Mouse (Mus musculus): ENCODE data around the gene Phf3. TPM values are rescaled to one million over a fixed set of nuclear protein-coding genes. Genes with fewer than 3 reads are reported as not detected.

Phf3 gene
- 52.8 and 54.7 TPM in 2 replicates for polyA plus RNA-seq (2012; rRNA removed)

DNA sequence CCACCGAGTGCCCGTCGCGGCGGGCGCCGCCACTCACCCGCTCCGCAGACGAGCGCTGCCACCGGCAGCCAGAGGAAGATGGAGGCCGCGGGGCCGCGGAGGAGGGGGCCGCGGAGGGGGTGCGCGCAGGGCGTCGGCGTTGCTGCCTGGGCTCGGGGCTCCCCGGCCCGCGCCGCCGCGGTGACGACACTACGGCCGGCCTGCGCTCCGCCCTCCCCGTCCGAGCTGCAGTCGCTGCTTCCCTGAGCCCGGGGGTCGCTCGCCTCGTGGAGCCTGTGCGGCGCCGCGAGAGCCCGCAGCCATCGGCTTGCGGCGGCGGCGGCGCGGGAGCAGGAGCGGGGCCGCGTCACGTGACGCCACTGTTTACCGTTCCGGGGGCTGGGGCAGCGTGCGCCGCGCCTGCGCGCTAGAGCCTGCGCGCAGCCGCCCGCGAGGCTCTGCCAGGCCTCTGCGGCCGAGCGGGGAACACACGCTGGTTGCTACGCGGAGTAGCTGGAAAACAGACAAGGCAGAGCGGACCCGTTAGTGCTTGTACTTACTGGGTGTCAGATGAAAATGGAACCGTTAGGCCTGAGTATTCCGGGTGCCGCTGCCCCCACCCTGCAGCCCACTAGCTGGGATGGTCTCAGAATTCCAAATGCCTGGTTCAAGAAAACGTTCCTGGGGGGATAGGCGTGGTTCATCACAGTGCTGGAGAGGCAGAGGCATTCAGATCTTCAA is at the start of gene Phf3:
TSS of gene Phf3 (minus strand) at position 381 of the 720 bp plus-strand sequence.
- DNase-seq, result peak; percentile 90 to 92

DNA sequence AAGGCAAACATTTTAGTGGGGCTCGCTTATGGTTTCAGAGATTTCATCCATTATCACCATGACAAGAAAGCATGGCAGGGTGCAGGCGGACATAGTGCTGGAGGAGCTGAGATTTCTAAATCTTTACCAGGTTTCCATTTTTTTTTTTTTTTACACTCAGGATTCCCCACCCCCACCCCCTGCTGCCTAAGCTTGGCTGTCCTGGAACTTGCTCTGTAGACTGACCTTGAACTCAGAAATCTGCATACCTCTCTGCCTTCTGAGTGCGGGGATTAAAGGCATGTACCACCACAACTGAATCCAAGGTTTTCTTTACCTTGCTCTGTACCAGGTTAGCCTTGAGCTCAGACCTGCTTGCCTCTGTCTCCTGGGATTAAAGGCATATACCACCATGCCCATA is 48.5 kb upstream of the Phf3 start:
- Histone ChIP-seq H3K27ac (ENCODE audit: insufficient read depth, low read length) (no peak overlapping the region), H3K4me3 (replicated peaks; ENCODE audit: insufficient read depth, low read depth, low read length) (no peak overlapping the region), H3K27me3 (ENCODE audit: control insufficient read depth, insufficient read depth, low read length) (no peaks in the 10 kb centered on the region), H3K4me1 (ENCODE audit: control insufficient read depth, insufficient read depth, low read length) (no peaks in the 10 kb centered on the region)
- 92% methylated on average over 3 of the region's 3 CpGs for WGBS
- no peak for TF ChIP-seq CTCF (IDR thresholded peaks at IDR 0.05; ENCODE audit: borderline replicate concordance, insufficient read depth, low read depth, low read length)
- TF ChIP-seq POLR2A (IDR thresholded peaks at IDR 0.05; ENCODE audit: borderline replicate concordance, insufficient read depth, low read length), result no peak
- DNase-seq, result no peak

More for the DNA sequence above, at the start of gene Phf3:
- Histone ChIP-seq H3K27ac (ENCODE audit: insufficient read depth, low read length) (peak within 1 kb of the TSS; percentile 98), H3K4me3 (replicated peaks; ENCODE audit: insufficient read depth, low read depth, low read length) (peak within 1 kb of the TSS; percentile 68), H3K4me1 (ENCODE audit: control insufficient read depth, insufficient read depth, low read length) (no peaks in the 10 kb centered on the region; the same call in 1 of the 2 replicates), H3K27me3 (ENCODE audit: control insufficient read depth, insufficient read depth, low read length) (no peaks in the 10 kb centered on the region; the same call in 1 of the 2 replicates)
- under 1% methylated on average over 72 of the region's 85 CpGs for WGBS
- TF ChIP-seq POLR2A (IDR thresholded peaks at IDR 0.05; ENCODE audit: borderline replicate concordance, insufficient read depth, low read length) (peak; percentile 83), CTCF (IDR thresholded peaks at IDR 0.05; ENCODE audit: borderline replicate concordance, insufficient read depth, low read depth, low read length) (no peak)

- TF ChIP-seq CTCF (IDR thresholded peaks at IDR 0.05; ENCODE audit: borderline replicate concordance, insufficient read depth, low read depth, low read length) (no peak), POLR2A (IDR thresholded peaks at IDR 0.05; ENCODE audit: borderline replicate concordance, insufficient read depth, low read length) (no peak)
- H3K4me1 ChIP-seq (ENCODE audit: control insufficient read depth, insufficient read depth, low read length), result no peaks in the 10 kb centered on the region
- DNase-seq, result no peak
- H3K27me3 ChIP-seq (ENCODE audit: control insufficient read depth, insufficient read depth, low read length), result no peaks in the 10 kb centered on the region
- H3K4me3 ChIP-seq (replicated peaks; ENCODE audit: insufficient read depth, low read depth, low read length), result no peak overlapping the region
- H3K27ac ChIP-seq (ENCODE audit: insufficient read depth, low read length), result no peak overlapping the region
These were observed 47.5 kb upstream of the Phf3 start for GRCm38 (mm10) chr1:30921252-30921651.

DNA sequence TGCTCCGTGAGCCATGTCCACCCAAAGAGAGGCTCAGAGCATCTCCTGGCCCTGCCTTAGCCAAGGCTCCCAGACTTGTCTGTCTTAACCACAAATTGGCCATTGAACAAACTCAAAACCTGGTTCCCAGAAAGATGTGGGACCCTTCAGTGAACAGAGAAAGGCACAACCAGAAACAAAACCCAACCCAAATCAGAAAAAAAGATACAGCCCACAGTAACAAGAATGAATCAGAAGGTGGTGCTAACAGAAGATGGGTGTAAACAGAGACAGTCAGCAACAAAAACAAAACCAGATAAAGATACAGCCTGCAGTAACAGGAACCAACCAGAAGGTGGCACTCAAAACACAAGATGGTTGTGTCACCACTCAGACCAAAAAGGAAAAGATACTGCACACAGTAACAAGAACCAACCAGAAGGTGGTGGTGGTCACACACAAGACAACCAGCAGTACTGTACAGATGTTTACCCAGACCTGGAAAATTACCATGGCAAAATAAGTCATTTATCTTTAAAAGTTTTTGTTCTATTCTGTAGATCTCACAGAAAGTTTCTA is 47.0 kb upstream of the Phf3 start:
- Histone ChIP-seq H3K27me3 (ENCODE audit: control insufficient read depth, insufficient read depth, low read length) (no peaks in the 10 kb centered on the region), H3K27ac (ENCODE audit: insufficient read depth, low read length) (no peak overlapping the region), H3K4me3 (replicated peaks; ENCODE audit: insufficient read depth, low read depth, low read length) (no peak overlapping the region), H3K4me1 (ENCODE audit: control insufficient read depth, insufficient read depth, low read length) (no peaks in the 10 kb centered on the region)
- DNase-seq, result peak; percentile 16
- WGBS, result 98% methylated on average over 1 of the region's 1 CpGs
- no peak for TF ChIP-seq POLR2A (IDR thresholded peaks at IDR 0.05; ENCODE audit: borderline replicate concordance, insufficient read depth, low read length)
- peak; percentile 30; the same call in 1 of the 2 replicates for TF ChIP-seq CTCF (IDR thresholded peaks at IDR 0.05; ENCODE audit: borderline replicate concordance, insufficient read depth, low read depth, low read length)

- Histone ChIP-seq H3K4me3 (replicated peaks; ENCODE audit: insufficient read depth, low read depth, low read length) (no peak overlapping the region), H3K27me3 (ENCODE audit: control insufficient read depth, insufficient read depth, low read length) (no peaks in the 10 kb centered on the region), H3K27ac (ENCODE audit: insufficient read depth, low read length) (no peak overlapping the region), H3K4me1 (ENCODE audit: control insufficient read depth, insufficient read depth, low read length) (no peaks in the 10 kb centered on the region)
- no peak for DNase-seq
- TF ChIP-seq POLR2A (IDR thresholded peaks at IDR 0.05; ENCODE audit: borderline replicate concordance, insufficient read depth, low read length) (no peak), CTCF (IDR thresholded peaks at IDR 0.05; ENCODE audit: borderline replicate concordance, insufficient read depth, low read depth, low read length) (no peak)
- WGBS, result 66% methylated on average over 3 of the region's 3 CpGs
These were observed 36.5 kb upstream of the Phf3 start for GRCm38 (mm10) chr1:30910172-30910571.

GRCm38 (mm10) chr1:30908797-30909196 is 35.1 kb upstream of the Phf3 start:
- no peak overlapping the region for H3K27ac ChIP-seq (ENCODE audit: insufficient read depth, low read length)
- DNase-seq, result no peak
- TF ChIP-seq CTCF (IDR thresholded peaks at IDR 0.05; ENCODE audit: borderline replicate concordance, insufficient read depth, low read depth, low read length) (no peak), POLR2A (IDR thresholded peaks at IDR 0.05; ENCODE audit: borderline replicate concordance, insufficient read depth, low read length) (no peak)
- 85% methylated on average over 4 of the region's 4 CpGs for WGBS
- no peak overlapping the region for H3K4me3 ChIP-seq (replicated peaks; ENCODE audit: insufficient read depth, low read depth, low read length)
- no peaks in the 10 kb centered on the region for H3K4me1 ChIP-seq (ENCODE audit: control insufficient read depth, insufficient read depth, low read length)
- no peaks in the 10 kb centered on the region for H3K27me3 ChIP-seq (ENCODE audit: control insufficient read depth, insufficient read depth, low read length)

GRCm38 (mm10) chr1:30903480-30904218 is 29.9 kb upstream of the Phf3 start:
- Histone ChIP-seq H3K27me3 (ENCODE audit: control insufficient read depth, insufficient read depth, low read length) (no peaks in the 10 kb centered on the region), H3K27ac (ENCODE audit: insufficient read depth, low read length) (no peak overlapping the region), H3K4me3 (replicated peaks; ENCODE audit: insufficient read depth, low read depth, low read length) (no peak overlapping the region), H3K4me1 (ENCODE audit: control insufficient read depth, insufficient read depth, low read length) (no peaks in the 10 kb centered on the region)
- TF ChIP-seq POLR2A (IDR thresholded peaks at IDR 0.05; ENCODE audit: borderline replicate concordance, insufficient read depth, low read length), result no peak
- TF ChIP-seq CTCF (IDR thresholded peaks at IDR 0.05; ENCODE audit: borderline replicate concordance, insufficient read depth, low read depth, low read length), result no peak
- no peak for DNase-seq
- WGBS, result 87% methylated on average over 3 of the region's 3 CpGs

Data from cerebellum, adult 2 months (tissue).